Comparison of ENCODE assay signal across 8 mouse cellular contexts in genomic region chr7:142666659-142667058, GRCm38 (mm10). TPM values are rescaled to one million over a fixed set of nuclear protein-coding genes. Genes with fewer than 3 reads are reported as not detected.
DNase-seq lines count a peak whose midpoint lies in the region; ATAC-seq lines count a peak whose summit lies in the region.

Igf2 (minus strand) TSS chr7:142666816.

- H3K36me3 ChIP-seq in lung, embryonic 15.5 days = no peaks in the 10 kb centered on the region
- no peaks in the 10 kb centered on the region for H3K36me3 ChIP-seq in hindbrain, embryonic 12.5 days
- H3K36me3 ChIP-seq in neural tube, embryonic 15.5 days = no peaks in the 10 kb centered on the region

- H3K9ac ChIP-seq in lung, embryonic 15.5 days = no peak within 1 kb of the TSS
- no peak within 1 kb of the TSS for H3K9ac ChIP-seq in hindbrain, embryonic 12.5 days
- no peak within 1 kb of the TSS for H3K9ac ChIP-seq in neural tube, embryonic 15.5 days (replicated peaks)

- intact Hi-C loops in left cerebral cortex, postnatal 36 days (cut with DNase I) = no loop called here

- ATAC-seq in lung, embryonic 15.5 days (ENCODE audit: borderline replicate concordance, extremely low read depth, low FRiP score, low TSS enrichment) = 0 out of 2 replicates have a peak, but pooled peaks have one; percentile 23
- ATAC-seq in hindbrain, embryonic 12.5 days (ENCODE audit: low FRiP score) = no peak
- no peak for ATAC-seq in neural tube, embryonic 15.5 days (ENCODE audit: low FRiP score)

- peaks cover 9% of the 10 kb centered on the region for H3K4me1 ChIP-seq in lung, embryonic 15.5 days
- 0 out of 2 replicates have a peak, but pooled peaks cover 3% of the 10 kb centered on the region for H3K4me1 ChIP-seq in hindbrain, embryonic 12.5 days
- peaks cover 9% of the 10 kb centered on the region for H3K4me1 ChIP-seq in neural tube, embryonic 15.5 days

- DNase-seq in lung, postnatal 36 days = no peak
- DNase-seq in gastrocnemius, adult 18-20 months (ENCODE audit: low spot score) = no peak
- no peak for DNase-seq in left cerebral cortex, postnatal 36 days (ENCODE audit: low spot score in 2 of 2)
- DNase-seq in Muller cell, postnatal 12 days (ENCODE audit: inconsistent ontology term) = no peak
- DNase-seq in ovary, postnatal 36 days (ENCODE audit: low spot score) = no peak

- peaks cover 19% of the 10 kb centered on the region for H3K9me3 ChIP-seq in lung, embryonic 15.5 days
- peaks cover 27% of the 10 kb centered on the region for H3K9me3 ChIP-seq in hindbrain, embryonic 12.5 days (replicated peaks)
- no peaks in the 10 kb centered on the region for H3K9me3 ChIP-seq in neural tube, embryonic 15.5 days (replicated peaks)

- WGBS in lung, embryonic 15.5 days = 44% methylated on average over 2 of the region's 2 CpGs
- 73% methylated on average over 2 of the region's 2 CpGs for WGBS in hindbrain, embryonic 12.5 days
- 74% methylated on average over 2 of the region's 2 CpGs for WGBS in neural tube, embryonic 15.5 days

- H3K4me2 ChIP-seq in lung, embryonic 15.5 days = no peak within 1 kb of the TSS
- no peak within 1 kb of the TSS for H3K4me2 ChIP-seq in hindbrain, embryonic 12.5 days (replicated peaks)
- H3K4me2 ChIP-seq in neural tube, embryonic 15.5 days = no peak within 1 kb of the TSS

- no peak within 1 kb of the TSS for H3K27ac ChIP-seq in lung, embryonic 15.5 days
- no peak within 1 kb of the TSS for H3K27ac ChIP-seq in hindbrain, embryonic 12.5 days
- H3K27ac ChIP-seq in neural tube, embryonic 15.5 days (replicated peaks) = no peak within 1 kb of the TSS

- H3K4me3 ChIP-seq in lung, embryonic 15.5 days = no peak within 1 kb of the TSS
- no peak within 1 kb of the TSS for H3K4me3 ChIP-seq in hindbrain, embryonic 12.5 days
- H3K4me3 ChIP-seq in neural tube, embryonic 15.5 days (replicated peaks) = no peak within 1 kb of the TSS

- H3K27me3 ChIP-seq in lung, embryonic 15.5 days = peaks cover 55% of the 10 kb centered on the region
- peaks cover 50% of the 10 kb centered on the region for H3K27me3 ChIP-seq in hindbrain, embryonic 12.5 days
- peaks cover 50% of the 10 kb centered on the region for H3K27me3 ChIP-seq in neural tube, embryonic 15.5 days (replicated peaks)

RNA-seq across cellular contexts. Expression of gene Igf2, which starts in this region (rescaled TPM):
- 536 and 550 TPM in 2 replicates for polyA plus RNA-seq in lung, embryonic 15.5 days (2015; fragmentation: Nextera tagmentation; extraction: Ambion mirVana)
- total RNA-seq in gastrocnemius, adult 18-20 months (2021) = 10 to 100 TPM; 20.0 to 29.0 TPM
- 323 and 363 TPM in 2 replicates for polyA plus RNA-seq in hindbrain, embryonic 12.5 days (2016; fragmentation: Nextera tagmentation; extraction: Ambion mirVana)
- total RNA-seq in left cerebral cortex, postnatal 36 days (2021) = 100 to 1,000 TPM in 1 of 2 experiments, 10 to 100 TPM in 1; 66.5 to 109 TPM
- 176 and 252 TPM in 2 replicates for polyA plus RNA-seq in neural tube, embryonic 15.5 days (2015; fragmentation: Nextera tagmentation; extraction: Ambion mirVana)
